Mouse (Mus musculus): ENCODE measurements around the gene Fam102b.

The Fam102b gene

GRCm38 (mm10) chr3:108961226-108961625 is 66.2 kb downstream of the Fam102b start:
- no peak for DNase-seq (ENCODE audit: low read depth, low spot score)

GRCm38 (mm10) chr3:108959680-108960295 is 67.6 kb downstream of the Fam102b start:
- DNase-seq (ENCODE audit: low read depth, low spot score) = no peak

GRCm38 (mm10) chr3:108957976-108958375 is 69.4 kb downstream of the Fam102b start:
- no peak for DNase-seq (ENCODE audit: low read depth, low spot score)

GRCm38 (mm10) chr3:108940996-108941395 is 86.4 kb downstream of the Fam102b start:
- no peak for DNase-seq (ENCODE audit: low read depth, low spot score)

- peak; percentile 41 for DNase-seq (ENCODE audit: low read depth, low spot score)
Observed at GRCm38 (mm10) chr3:108940001-108940633, 87.3 kb downstream of the Fam102b start, which contains the start of gene Gm9857. Gm9857 (minus strand) TSS chr3:108940445.

- DNase-seq (ENCODE audit: low read depth, low spot score) = no peak
Observed at GRCm38 (mm10) chr3:108939573-108939972, 87.8 kb downstream of the Fam102b start, which contains the start of gene Henmt1. Henmt1 (plus strand) TSS chr3:108939873.

- no peak for DNase-seq (ENCODE audit: low read depth, low spot score)
Observed at GRCm38 (mm10) chr3:108938691-108939090, 88.7 kb downstream of the Fam102b start.

- DNase-seq (ENCODE audit: low read depth, low spot score) = no peak
Observed at GRCm38 (mm10) chr3:108933557-108933956, 93.8 kb downstream of the Fam102b start.

- no peak for DNase-seq (ENCODE audit: low read depth, low spot score)
Observed at GRCm38 (mm10) chr3:108926308-108926707, 101.1 kb downstream of the Fam102b start.

GRCm38 (mm10) chr3:108925677-108926076 is 101.7 kb downstream of the Fam102b start:
- no peak for DNase-seq (ENCODE audit: low read depth, low spot score)

- no peak for DNase-seq (ENCODE audit: low read depth, low spot score)
Observed at GRCm38 (mm10) chr3:108921822-108922221, 105.6 kb downstream of the Fam102b start.

Measured in forelimb bud, embryonic 11.5 days (tissue).